Mouse (Mus musculus) A20 (cell line): ENCODE results near the gene Hist1h2br.
"Not testable (repeated sequence)": the region's sequence is repeated elsewhere in the genome, so short reads cannot be mapped to it uniquely, and the experiment has no call there.

ENCODE experiments used
- DNase-seq: peaks from one replicate; pipeline ENCODE4 v3.0.0-alpha.2; 2011; ENCODE audit warnings: low read depth, low spot score

The Hist1h2br gene

DNA sequence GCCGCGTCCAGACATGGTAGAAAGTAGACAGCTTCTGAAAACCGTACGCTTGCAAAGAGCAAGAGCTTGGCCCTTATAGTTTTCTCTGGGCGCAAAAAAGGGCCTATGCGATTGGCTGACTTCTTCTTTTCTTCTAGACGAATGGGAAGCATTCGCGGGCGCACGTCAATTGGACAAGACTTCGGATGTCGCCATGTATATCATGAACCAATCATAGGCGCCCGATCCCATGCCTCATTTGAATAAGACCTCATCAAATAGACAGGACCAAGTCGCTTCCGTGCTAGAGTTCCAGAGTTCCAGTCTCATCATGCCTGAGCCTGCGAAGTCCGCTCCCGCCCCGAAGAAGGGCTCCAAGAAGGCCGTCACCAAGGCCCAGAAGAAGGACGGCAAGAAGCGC is at the start of gene Hist1h2br, which contains the start of gene Hist1h2ap:
Gene Hist1h2br (plus strand): TSS at position 283 of the 400 bp plus-strand sequence.
Gene Hist1h2ap (minus strand): TSS at position 47 of the 400 bp plus-strand sequence.
- DNase-seq: not testable (repeated sequence)

DNA sequence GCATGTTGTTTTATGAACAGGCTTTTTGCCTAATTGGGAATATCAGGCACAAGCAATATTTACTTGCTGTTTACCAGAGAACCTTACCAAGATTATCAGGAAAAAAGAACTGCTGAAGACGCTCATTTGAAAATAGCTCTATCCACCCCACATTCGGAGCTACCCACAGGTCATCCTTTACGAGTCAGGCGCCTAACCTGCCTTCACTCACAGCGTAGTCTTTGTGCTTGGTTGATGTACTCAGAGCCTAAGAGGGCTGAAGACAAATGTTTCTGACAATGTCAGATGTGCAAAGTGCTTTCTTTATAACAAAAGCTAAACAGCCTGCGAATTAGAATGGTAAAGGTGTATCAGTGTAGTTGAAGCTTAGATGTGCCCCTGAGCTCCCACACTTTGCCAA is 49.2 kb upstream of the Hist1h2br start:
- no peak for DNase-seq

DNA sequence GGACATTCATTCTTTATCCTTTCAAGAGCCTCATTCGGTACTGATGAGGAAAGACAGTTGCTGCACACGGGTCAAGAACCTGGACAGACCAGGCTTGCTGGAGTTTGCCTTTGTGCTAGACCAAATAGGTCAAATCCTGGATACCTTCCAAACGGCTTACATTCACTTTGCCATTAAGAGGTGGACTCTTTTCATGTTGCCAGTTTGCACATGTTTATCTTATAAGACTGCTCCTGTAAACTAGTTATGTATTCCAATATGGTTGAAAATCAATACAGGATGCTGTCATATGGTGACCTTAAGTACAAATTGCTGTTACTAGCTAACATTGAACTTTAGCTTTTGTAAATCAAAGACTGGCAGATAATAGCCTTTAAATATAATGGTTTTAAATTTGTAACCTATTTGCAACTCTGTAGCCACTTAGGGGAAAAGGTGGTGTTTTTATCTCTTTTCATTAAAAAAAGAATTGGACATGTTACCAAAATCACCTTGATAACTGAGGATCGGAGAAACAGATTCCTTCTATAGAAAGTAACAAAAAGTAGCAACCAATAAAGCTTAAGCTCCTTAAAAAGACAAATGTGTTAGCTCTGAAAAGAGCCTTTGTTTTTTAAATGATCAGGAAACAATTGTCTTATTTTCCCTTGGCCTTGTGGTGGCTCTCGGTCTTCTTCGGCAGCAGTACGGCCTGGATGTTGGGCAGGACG is 47.2 kb upstream of the Hist1h2br start:
- DNase-seq: peak; percentile 72

DNA sequence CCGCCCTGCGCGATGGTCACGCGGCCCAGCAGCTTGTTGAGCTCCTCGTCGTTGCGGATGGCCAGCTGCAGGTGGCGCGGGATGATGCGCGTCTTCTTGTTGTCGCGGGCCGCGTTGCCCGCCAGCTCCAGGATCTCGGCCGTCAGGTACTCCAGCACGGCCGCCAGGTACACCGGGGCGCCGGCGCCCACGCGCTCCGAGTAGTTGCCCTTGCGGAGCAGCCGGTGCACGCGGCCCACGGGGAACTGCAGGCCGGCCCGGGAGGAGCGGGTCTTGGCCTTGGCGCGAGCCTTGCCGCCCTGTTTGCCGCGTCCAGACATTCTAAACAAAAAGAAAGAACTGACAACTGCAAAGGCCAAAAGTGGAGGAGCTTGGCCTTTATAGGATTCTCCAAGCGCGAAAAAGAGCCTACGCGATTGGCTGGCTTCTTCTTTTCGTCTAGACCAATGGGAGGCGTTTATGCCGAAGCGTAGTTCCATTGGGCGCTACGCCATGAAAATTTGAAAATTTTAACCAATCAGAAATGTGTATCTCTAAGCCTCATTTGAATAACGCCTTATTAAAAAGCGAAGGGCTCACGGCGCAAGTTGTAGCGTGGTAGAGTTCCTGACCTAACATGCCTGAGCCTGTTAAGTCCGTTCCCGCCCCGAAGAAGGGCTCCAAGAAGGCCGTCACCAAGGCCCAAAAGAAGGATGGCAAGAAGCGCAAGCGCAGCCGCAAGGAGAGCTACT is 46.5 kb upstream of the Hist1h2br start, which contains the start of the genes Hist1h2an and Hist1h2bp:
Gene Hist1h2an (minus strand): TSS at position 320 of the 731 bp plus-strand sequence.
Gene Hist1h2bp (plus strand): TSS at position 563 of the 731 bp plus-strand sequence.
- DNase-seq: peak; percentile 97

DNA sequence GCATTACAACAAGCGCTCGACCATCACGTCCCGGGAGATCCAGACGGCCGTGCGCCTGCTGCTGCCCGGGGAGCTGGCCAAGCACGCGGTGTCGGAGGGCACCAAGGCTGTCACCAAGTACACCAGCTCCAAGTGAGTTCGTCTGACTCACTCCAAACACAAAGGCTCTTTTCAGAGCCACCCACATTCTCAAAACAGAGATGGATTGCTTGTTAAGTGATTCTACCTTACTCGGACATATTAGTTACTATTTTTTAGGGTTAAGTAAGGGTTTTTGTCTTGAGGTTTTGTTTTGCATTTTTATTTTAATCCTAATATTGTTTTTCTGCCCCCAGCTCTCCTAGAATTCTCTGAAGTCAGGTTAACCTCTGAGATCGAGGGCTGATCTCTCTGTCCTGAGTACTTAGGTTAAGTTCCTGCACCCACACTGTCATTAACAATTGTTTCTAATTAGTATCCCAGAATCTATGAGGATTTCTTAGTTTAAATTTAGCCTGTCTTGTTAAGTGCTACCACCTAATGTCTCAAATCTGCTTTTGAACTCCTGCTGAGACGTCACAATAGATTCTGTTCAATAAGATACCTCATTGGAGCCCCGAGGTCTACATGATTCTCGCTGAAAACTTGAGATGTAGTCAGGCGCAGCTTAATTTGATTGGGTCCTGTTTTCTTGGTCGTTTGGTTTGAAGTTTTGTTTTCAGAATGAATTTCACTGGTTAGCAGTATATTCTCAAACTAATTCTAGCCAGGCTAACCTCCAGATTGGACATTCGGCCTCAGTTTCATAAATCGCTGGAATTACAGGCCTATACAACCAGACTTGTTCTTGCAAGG is 45.6 kb upstream of the Hist1h2br start:
- DNase-seq: peak; percentile 68

DNA sequence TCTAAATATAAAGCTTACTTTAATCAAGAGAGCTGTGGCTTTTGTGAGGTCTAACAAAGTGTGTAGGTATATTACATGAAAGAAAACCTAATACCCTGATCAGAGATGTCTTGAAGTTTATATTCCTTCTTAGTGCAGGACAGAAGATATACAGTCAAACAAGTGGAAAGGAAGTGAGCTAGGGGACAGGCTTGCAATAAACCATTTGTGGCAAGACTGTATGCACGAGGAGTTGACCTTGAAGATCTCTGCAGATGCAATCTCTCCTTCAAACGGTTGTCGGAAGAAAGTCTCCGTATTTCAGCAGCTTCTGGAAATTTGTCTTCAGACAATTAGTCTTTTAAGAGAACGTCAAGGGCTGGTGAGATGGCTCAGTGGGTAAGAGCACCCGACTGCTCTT is 43.6 kb upstream of the Hist1h2br start:
- no peak for DNase-seq

DNA sequence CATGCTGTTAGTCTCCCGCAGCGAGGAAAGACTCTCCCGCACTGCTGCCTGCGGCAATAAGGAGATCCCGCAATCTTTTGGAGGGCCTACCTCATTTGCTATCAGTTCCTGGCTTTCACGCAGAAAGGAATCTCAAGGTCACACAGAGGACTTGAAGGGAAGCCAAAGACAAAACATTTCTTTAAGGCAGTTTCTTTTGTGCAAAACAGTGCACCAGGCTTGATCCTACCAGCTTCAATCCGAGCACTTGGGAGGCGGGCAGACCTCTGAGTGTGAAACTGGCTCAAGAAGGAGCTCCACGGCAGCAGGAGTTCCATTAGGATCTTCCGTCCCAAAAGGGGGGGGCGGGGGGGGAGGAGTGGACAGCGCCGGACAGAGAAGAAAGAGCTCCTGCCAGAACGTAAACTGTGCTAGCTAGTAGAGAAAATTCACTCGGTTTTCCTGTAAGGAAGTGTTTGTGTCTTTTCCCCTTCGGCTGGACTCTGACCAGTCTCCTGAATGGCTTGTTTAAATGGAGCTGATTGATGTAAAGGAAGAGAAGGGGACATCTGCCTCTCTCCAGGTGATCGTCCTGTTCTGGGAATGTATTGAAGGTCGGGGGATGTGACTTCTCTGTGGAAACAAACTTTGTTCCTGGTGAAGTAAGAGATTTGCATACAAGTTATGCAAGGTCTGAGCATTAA is 42.8 kb upstream of the Hist1h2br start:
- no peak for DNase-seq

DNA sequence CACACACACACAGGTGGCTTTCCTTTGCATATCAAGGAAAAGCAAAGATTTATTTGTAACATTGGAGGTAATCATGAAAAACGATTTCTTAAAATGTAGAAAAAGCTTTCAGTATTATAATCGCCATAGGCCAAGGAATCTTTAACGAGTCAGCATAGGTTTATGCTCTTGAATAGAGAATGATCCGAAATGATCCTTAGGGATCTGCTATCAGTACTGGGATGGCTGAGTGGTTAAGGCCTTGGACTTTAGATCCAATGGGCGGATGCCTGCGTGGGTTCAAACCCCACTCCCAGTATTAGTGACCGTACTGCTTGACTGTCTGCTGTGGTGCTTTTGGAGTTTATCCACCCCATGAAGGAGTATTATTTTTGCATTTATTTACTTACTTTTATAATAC is 38.0 kb upstream of the Hist1h2br start:
- no peak for DNase-seq

DNA sequence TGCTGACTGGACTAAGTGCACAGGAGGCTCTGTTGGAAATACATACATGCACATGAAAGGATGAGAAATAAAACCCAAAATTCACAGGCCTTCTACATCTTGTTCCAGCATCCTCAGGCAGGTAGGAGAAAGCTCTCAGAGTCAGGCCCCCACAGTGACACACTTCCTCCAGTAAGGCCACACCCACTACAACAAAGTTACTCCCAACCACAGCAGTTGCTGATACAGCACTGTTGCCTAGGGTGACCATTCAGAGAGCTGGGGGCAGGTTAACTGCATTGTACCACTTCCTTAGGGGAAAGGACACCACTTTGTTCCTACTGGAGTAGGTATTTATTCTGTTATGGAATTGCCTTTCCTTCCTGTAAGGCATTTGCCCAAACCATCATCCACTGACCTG is 36.4 kb upstream of the Hist1h2br start:
- not testable (repeated sequence) for DNase-seq

DNA sequence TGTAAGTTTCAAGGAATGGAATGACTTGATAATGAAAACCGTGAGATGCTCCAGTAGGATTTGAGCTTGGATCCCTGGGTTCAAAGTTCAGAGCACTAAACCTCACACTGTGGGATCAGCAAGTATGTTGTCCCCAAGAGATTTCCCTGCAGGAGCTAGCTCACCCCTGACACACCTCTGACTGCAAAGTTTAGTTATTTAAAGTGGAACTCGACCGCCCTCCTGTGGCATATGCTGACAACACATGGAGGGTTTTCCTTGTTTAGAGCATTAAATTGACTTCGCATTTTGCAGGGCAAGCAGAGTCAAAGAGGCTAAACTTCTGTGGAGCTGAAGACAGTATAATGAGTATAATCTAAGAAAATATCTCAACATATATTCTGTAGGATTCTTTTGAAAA is 30.5 kb upstream of the Hist1h2br start:
- not testable (repeated sequence) for DNase-seq

DNA sequence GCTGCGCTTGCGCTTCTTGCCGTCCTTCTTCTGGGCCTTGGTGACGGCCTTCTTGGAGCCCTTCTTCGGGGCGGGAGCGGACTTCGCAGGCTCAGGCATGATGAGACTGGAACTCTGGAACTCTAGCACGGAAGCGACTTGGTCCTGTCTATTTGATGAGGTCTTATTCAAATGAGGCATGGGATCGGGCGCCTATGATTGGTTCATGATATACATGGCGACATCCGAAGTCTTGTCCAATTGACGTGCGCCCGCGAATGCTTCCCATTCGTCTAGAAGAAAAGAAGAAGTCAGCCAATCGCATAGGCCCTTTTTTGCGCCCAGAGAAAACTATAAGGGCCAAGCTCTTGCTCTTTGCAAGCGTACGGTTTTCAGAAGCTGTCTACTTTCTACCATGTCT is 23.5 kb upstream of the Hist1h2br start, which contains the start of the genes Hist1h2bq and Hist1h2ao:
Gene Hist1h2bq (minus strand): TSS at position 125 of the 400 bp plus-strand sequence.
Gene Hist1h2ao (plus strand): TSS at position 393 of the 400 bp plus-strand sequence.
- not testable (repeated sequence) for DNase-seq

DNA sequence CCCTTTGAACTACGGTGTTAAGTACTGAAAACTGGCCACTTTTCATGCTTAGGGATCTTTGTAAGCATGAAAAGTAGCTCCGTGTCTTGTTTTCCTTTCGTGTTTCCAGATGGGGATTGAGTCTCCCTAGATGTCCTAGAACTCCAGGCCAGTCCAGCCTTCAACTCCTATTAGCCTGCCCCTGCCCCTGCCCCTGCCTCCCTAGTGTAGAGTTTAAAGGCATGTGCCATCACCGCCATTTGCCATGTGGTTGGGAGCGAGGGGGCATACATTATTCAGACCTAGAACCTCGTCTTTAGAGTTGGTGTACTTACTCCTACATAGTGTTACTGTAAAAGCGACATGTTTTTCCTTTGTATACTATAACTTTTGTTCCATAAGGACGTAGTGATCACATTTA is 22.5 kb upstream of the Hist1h2br start:
- DNase-seq: not testable (repeated sequence)

DNA sequence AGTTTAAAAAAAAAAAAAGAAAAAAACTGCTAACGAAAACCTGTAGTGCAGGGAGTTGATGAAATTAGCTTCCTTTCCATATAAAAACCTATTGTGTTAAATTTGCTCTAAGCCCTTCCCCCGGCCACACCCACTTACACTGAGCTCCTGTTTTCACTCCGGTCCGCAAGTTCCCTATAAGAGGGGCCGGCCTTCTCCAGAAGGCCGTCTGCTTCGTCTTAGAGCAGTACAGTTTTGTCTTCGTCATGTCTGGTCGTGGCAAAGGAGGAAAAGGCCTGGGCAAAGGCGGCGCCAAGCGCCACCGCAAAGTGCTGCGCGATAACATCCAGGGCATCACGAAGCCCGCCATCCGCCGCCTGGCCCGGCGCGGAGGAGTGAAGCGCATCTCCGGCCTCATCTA is 22.0 kb upstream of the Hist1h2br start, which contains the start of gene Hist1h4m:
Gene Hist1h4m (plus strand): TSS at position 208 of the 400 bp plus-strand sequence.
- not testable (repeated sequence) for DNase-seq

DNA sequence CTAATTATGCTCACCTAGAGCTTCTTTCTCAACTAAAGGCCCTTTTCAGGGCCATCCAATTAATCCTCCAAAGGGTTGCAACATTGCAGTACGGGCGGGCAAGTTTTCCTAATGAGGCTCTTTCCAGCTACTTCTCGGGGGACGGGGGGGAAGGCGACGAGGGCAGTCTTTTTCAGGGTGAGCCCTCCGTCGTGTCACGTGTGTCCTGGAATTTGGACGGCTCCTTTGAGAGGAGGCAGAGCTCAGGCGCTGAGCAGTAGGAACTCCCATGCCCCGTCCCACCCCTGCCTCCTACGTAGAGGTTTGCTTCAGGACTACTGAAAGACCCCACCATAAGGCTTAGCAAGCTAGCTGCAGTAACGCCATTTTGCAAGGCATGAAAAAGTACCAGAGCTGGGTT is 21.5 kb upstream of the Hist1h2br start:
- not testable (repeated sequence) for DNase-seq

DNA sequence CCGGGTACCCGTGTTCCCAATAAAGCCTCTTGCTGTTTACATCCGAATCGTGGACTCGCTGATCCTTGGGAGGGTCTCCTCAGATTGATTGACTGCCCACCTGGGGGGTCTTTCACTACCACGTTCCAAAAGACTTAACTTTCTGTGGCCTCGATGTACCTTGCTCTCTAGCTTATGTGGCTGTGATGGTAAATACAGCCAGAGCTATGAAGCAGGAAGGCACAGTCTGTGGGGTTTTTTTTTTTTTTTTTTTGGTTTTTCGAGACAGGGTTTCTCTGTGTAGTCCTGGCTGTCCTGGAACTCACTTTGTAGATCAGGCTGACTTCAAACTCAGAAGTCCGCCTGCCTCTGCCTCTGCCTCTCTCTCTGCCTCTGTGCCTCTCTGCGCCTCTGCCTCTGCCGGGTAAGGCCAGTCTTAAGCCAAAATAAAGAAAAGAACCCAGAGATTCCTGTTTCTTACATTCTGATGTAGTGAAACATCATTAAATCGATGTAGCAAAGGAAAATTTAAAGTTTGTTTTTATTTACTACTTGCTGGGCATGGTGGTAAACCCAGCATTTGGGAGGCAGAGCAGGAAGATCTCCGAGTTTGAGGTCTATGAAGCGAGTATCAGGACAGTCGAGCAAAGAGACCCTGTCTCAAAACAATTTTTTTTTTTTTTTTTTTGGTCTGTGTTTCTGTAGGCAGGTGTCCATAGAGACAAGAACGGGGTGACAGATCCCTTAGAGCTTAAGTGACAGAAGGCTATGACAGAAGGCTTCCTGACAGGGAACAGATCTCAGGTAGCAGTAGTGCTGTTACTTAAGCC is 13.3 kb upstream of the Hist1h2br start:
- DNase-seq: not testable (repeated sequence)

DNA sequence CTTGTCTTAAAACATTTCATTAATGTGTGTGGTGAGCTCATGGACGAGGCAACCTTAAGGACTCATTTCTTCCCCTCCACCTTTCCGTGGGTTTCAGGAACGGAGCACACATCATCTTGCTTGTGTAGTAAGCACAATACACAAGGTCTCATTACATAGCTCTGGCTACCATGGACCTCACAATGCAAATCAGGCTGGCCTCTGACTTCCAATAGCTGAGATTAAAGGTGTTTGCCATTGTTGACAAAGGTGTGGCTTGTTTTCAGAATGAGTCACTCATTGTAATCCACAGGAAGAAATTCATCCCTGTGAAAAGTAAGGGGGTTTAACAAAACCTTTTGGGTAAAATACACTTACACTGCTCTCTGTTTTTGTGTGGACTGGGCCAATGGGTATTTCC is 5.0 kb upstream of the Hist1h2br start:
- no peak for DNase-seq

DNA sequence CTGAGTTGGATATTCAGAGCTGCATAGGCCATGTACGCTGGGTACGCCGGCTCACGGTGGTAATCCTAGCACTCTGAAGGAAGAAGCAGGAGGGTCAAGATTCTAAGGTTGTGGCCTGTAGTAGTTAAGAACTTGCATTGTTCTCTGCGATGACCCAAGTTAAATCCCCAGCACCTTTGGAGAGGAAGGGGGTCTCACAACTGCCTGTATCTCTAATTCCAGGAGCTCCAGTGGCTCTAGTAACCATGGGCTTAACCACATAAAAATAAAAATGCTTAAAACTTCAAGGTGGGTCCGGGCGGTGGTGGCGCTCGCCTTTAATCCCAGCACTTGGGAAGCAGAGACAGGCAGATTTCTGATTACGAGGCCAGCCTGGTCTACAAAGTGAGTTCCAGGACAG is 3.2 kb upstream of the Hist1h2br start:
- no peak for DNase-seq

DNA sequence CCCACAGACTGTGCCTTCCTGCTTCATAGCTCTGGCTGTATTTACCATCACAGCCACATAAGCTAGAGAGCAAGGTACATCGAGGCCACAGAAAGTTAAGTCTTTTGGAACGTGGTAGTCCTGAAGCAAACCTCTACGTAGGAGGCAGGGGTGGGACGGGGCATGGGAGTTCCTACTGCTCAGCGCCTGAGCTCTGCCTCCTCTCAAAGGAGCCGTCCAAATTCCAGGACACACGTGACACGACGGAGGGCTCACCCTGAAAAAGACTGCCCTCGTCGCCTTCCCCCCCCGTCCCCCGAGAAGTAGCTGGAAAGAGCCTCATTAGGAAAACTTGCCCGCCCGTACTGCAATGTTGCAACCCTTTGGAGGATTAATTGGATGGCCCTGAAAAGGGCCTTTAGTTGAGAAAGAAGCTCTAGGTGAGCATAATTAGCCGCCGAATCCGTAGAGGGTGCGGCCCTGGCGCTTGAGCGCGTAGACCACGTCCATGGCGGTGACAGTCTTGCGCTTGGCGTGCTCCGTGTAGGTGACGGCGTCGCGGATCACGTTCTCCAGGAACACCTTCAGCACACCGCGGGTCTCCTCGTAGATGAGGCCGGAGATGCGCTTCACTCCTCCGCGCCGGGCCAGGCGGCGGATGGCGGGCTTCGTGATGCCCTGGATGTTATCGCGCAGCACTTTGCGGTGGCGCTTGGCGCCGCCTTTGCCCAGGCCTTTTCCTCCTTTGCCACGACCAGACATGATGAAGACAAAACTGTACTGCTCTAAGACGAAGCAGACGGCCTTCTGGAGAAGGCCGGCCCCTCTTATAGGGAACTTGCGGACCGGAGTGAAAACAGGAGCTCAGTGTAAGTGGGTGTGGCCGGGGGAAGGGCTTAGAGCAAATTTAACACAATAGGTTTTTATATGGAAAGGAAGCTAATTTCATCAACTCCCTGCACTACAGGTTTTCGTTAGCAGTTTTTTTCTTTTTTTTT is 1.8 kb upstream of the Hist1h2br start, which contains the start of gene Hist1h4n:
Gene Hist1h4n (minus strand): TSS at position 779 of the 977 bp plus-strand sequence.
- not testable (repeated sequence) for DNase-seq

DNA sequence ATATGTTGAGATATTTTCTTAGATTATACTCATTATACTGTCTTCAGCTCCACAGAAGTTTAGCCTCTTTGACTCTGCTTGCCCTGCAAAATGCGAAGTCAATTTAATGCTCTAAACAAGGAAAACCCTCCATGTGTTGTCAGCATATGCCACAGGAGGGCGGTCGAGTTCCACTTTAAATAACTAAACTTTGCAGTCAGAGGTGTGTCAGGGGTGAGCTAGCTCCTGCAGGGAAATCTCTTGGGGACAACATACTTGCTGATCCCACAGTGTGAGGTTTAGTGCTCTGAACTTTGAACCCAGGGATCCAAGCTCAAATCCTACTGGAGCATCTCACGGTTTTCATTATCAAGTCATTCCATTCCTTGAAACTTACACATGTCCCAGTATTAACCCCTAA is 7.0 kb downstream of the Hist1h2br start:
- not testable (repeated sequence) for DNase-seq
